Mouse (Mus musculus): Measurements from ENCODE around the gene Nptx1.

Nptx1 gene

DNA sequence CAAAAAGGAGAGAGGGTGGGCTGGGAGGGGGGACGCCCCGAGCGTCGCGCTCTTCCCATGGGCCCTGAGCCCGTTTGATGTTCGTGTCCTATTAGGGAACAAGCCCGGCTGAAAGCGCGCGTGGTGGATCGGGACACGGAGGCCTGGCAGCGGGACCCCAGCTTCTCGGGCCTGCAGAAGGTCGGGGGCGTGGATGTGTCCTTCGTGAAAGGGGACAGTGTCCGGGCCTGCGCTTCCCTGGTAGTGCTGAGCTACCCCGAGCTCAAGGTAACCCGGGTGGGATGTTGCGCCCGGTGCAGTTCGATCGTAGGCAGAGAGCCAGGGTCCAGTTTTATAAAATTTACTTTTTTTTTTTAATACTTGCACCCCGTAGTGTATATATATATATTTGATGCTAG is 55.9 kb downstream of the Nptx1 start:
- DNase-seq, result no peak

DNA sequence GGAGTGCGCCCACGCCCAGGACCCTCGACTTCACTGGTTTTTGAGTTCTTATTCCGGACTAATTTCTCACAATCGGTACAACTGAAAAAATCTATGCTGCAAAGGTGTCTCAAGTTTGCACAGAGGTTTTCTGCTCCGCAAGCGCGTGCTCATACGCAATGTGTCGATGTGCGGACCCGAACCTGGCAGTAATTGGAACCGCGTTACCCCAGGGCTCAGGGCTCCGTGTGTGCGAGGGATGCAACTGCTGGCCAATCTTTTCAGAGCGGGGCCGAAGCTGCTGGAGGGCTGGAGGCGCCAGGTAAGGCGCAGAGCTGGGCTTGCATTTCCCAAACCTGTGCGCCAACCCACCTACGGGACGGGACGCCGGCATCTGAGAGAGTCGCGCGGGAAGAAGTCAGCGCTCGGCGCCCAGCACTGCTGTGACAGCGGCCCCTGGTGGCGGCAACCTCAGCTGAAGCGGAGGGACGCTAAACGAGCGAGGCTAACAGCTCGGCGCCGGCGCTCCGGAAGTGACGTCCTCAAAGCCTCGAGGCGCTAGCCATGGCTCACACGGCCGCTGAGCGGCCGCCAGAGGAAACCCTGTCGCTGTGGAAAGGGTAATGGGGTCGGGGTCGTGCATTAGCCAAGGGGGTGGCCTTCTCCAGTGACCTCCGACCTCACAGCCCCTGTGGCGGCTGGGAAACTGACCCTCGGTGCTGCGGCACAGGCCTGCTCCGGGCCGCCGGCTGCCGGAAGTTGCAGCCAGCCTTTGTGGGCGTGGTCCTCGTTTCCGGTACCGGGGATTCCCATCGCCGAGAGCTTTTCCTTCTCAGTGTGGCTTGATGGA is 56.5 kb downstream of the Nptx1 start, which contains the start of gene Endov:
Gene Endov (plus strand): TSS at position 487 of the 829 bp plus-strand sequence.
- peak; percentile 100 for DNase-seq

All from lung, postnatal 14 days (tissue).